Mouse (Mus musculus) kidney, embryonic 16.5 days (tissue): ENCODE results near the gene Etnk1. TPM values are rescaled to one million over a fixed set of nuclear protein-coding genes. Genes with fewer than 3 reads are reported as not detected.

Experiments used
- ATAC-seq: fragments of 200-750 bp; cut with Nextera tagmentation; 2 replicates; pipeline ENCODE4 v1.8.0; 2017; ENCODE audit warnings: moderate TSS enrichment; ENCODE audit not compliant: low FRiP score, low TSS enrichment
- H3K27ac ChIP-seq: fragments of 300-500 bp; sonication (generic); 2 replicates; pipeline ENCODE4 v1.5.1; 2014; ENCODE audit warnings: low read length
- H3K27me3 ChIP-seq: fragments of 300-500 bp; sonication (generic); 2 replicates; pipeline ENCODE4 v1.6.1; 2014; ENCODE audit warnings: low read length, control low read depth, mixed read lengths; ENCODE audit not compliant: insufficient read depth
- H3K36me3 ChIP-seq: fragments of 300-500 bp; sonication (generic); 2 replicates; pipeline ENCODE4 v1.6.1; 2014; ENCODE audit warnings: low read length, control low read depth, mixed read lengths; ENCODE audit not compliant: insufficient read depth
- H3K4me1 ChIP-seq: fragments of 300-500 bp; sonication (generic); 2 replicates; pipeline ENCODE4 v1.6.1; 2014; ENCODE audit warnings: low read length, control low read depth, mixed read lengths; ENCODE audit not compliant: insufficient read depth
- H3K4me2 ChIP-seq: fragments of 300-500 bp; sonication (generic); replicated peaks from 2 replicates; pipeline ENCODE4 v1.6.1; 2014; ENCODE audit warnings: low read depth, low read length
- H3K4me3 ChIP-seq: fragments of 300-500 bp; sonication (generic); 2 replicates; pipeline ENCODE4 v1.5.1; 2014; ENCODE audit warnings: mild to moderate bottlenecking, low read length
- H3K9ac ChIP-seq: fragments of 300-500 bp; sonication (generic); replicated peaks from 2 replicates; pipeline ENCODE4 v1.6.1; 2014; ENCODE audit warnings: low read length
- H3K9me3 ChIP-seq: fragments of 300-500 bp; sonication (generic); 2 replicates; pipeline ENCODE4 v1.6.1; 2016; ENCODE audit warnings: low read length, control low read depth
- WGBS: fragments of 180-500 bp; shearing (Covaris S2); extraction: QIAGEN DNeasy Blood & Tissue Kit; methylation state at CpG from one replicate; pipeline ENCODE4 v1.1.7; 2014; 5-methylcytosine and 5-hydroxymethylcytosine counted together
- polyA plus RNA-seq: library from polyadenylated mRNA; unstranded; fragments of >200 nt; fragmentation: Nextera tagmentation; extraction: Ambion mirVana; gene quantifications from 2 replicates; pipeline ENCODE4 v1.2.1, GENCODE M21; 2015

The Etnk1 gene
- polyA plus RNA-seq, 1 experiment from 2014 or later, result 32.2 TPM

DNA sequence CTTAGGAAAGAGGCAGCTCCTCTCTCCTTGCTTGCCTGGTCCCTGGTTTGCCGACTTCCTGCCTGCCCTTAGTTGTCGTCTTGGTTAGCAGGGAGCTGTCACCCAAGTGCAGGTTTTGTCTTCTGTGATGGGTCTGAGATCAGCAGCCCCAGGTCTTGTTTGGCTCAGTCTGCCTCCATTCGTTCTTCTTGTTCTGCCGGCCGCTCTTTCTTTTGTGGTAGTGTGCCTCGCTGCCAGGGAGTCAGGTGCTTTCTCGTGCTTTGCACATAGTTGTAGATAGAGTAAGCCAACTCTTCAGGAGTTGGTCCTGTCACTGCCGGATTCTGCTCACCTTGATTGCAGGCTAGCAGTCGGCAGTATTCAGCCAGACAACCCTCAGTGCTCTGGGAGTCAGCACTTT is 9.6 kb downstream of the Etnk1 start:
- peaks cover 15% of the 10 kb centered on the region; the same call in 1 of the 2 replicates for H3K4me1 ChIP-seq
- WGBS, result 83% methylated on average over 9 of the region's 9 CpGs

DNA sequence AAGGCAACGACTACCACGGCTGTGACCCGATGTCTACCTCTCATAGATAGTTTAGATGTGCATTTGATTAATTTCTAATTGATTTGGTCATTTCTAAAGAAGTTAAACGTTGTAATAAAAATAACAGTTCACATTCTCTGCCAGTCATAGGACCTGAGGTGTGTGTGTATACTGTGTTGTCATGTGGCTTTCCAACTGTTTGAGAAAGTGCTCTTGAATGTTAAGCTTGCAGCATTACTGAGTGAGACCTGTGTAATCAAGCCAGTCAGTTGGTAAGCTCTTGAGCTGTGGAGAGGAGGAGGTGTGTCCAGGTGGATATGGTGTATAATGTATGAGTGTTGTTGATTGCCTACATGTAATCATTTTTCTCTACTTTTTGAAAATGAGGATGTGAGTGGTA is 12.2 kb downstream of the Etnk1 start:
- H3K4me3 ChIP-seq, result no peak overlapping the region
- H3K27ac ChIP-seq, result no peak overlapping the region
- peaks cover 37% of the 10 kb centered on the region for H3K36me3 ChIP-seq
- H3K4me1 ChIP-seq, result peaks cover 14% of the 10 kb centered on the region; the same call in 1 of the 2 replicates
- H3K9me3 ChIP-seq, result no peaks in the 10 kb centered on the region
- no peak overlapping the region for H3K4me2 ChIP-seq
- no peaks in the 10 kb centered on the region for H3K27me3 ChIP-seq
- no peak for ATAC-seq
- 91% methylated on average over 4 of the region's 4 CpGs for WGBS
- H3K9ac ChIP-seq, result no peak overlapping the region

More for the DNA sequence above, 9.6 kb downstream of the Etnk1 start:
- no peak overlapping the region for H3K4me2 ChIP-seq
- no peak overlapping the region for H3K27ac ChIP-seq
- no peaks in the 10 kb centered on the region for H3K27me3 ChIP-seq
- no peaks in the 10 kb centered on the region for H3K9me3 ChIP-seq
- no peak overlapping the region for H3K4me3 ChIP-seq
- H3K9ac ChIP-seq, result no peak overlapping the region
- ATAC-seq, result no peak
- peaks cover 29% of the 10 kb centered on the region for H3K36me3 ChIP-seq

DNA sequence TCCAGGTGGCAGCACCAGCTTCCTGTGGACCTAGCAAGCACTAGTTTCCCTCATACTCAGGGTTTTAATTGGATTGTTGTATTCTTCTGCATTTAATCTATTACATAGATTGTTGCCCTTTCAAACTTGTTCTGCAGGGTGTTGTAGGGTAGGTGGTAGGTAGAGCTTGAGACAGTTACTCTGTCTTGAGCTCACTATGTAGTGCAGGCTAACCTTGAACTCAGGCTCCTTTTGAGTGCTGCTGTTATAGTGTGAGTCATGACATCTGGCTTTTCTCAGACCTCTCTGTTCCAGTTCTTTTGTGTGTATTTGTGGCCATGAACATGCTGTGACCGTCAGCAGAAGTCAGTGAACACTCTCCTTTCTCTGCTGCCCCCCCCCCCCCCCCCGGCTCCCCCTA is 12.7 kb downstream of the Etnk1 start:
- Histone ChIP-seq H3K4me2 (no peak overlapping the region), H3K4me1 (peaks cover 13% of the 10 kb centered on the region; the same call in 1 of the 2 replicates), H3K27me3 (no peaks in the 10 kb centered on the region), H3K9ac (no peak overlapping the region), H3K36me3 (peaks cover 40% of the 10 kb centered on the region), H3K9me3 (no peaks in the 10 kb centered on the region), H3K4me3 (no peak overlapping the region), H3K27ac (no peak overlapping the region)
- 56% methylated on average over 1 of the region's 2 CpGs for WGBS
- no peak for ATAC-seq

DNA sequence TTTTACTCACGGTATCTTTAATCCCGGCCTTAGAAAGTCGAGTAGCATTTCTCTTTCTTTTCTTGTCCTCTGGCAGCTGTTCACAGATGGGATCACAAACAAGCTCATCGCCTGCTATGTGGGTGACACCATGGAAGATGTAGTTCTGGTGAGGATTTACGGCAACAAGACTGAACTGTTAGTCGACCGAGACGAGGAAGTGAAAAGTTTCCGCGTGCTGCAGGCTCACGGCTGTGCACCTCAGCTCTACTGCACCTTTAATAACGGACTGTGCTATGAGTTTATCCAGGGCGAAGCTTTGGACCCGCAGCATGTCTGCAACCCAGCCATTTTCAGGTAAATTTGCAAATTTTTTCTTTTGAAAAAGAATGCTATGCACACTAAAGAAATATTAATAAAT is 13.5 kb downstream of the Etnk1 start:
- Histone ChIP-seq H3K36me3 (peaks cover 45% of the 10 kb centered on the region), H3K4me3 (no peak overlapping the region), H3K9ac (no peak overlapping the region), H3K27me3 (no peaks in the 10 kb centered on the region), H3K4me1 (0 out of 2 replicates have a peak, but pooled peaks cover 8% of the 10 kb centered on the region), H3K27ac (no peak overlapping the region), H3K9me3 (no peaks in the 10 kb centered on the region), H3K4me2 (no peak overlapping the region)
- no peak for ATAC-seq
- WGBS, result 61% methylated on average over 14 of the region's 14 CpGs

DNA sequence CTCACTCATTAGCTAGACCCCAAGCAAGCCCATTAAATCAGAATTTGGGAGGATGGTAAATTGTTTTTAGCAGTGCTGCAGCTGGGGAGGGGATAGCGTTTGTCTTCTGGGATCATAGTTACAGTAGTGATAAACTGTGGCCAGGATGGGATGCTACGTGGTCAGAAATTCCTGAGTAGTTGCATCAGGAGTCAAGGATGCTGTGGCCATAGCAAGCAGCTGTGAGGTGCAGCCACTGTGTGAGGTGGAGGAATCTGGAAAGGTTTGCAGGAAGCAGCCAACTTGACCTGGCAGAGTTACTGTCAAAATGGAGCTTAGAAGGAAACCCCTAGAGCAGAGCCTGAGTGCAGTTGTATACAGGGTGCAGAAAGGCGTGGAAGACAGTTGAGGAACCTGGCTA is 17.1 kb downstream of the Etnk1 start:
- H3K4me2 ChIP-seq, result no peak overlapping the region
- no peak overlapping the region for H3K4me3 ChIP-seq
- H3K9me3 ChIP-seq, result no peaks in the 10 kb centered on the region
- 0 out of 2 replicates have a peak, but pooled peaks cover 8% of the 10 kb centered on the region for H3K4me1 ChIP-seq
- WGBS, result 81% methylated on average over 3 of the region's 3 CpGs
- no peak overlapping the region for H3K9ac ChIP-seq
- H3K27ac ChIP-seq, result no peak overlapping the region
- ATAC-seq, result no peak
- no peaks in the 10 kb centered on the region for H3K27me3 ChIP-seq
- H3K36me3 ChIP-seq, result peaks cover 40% of the 10 kb centered on the region

DNA sequence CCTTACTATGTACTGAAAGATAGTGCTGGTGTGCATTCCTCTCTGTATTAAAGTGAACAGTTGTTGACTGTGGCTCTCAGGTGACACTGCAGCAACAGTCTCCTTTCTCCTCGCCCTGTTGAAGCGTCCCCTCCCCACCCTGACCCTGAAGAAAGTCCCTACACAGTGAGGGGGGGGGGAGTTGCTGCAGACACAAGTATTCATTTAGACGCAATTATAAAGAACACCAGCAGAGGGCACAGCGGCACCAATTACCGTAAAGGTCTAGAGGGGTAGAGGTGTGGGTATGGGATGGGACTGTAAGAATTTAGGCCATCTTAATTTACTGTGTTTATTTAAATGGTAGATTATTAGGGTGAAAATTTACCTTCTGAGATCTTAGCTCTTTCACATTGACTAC is 17.7 kb downstream of the Etnk1 start:
- Histone ChIP-seq H3K36me3 (peaks cover 40% of the 10 kb centered on the region), H3K4me1 (0 out of 2 replicates have a peak, but pooled peaks cover 5% of the 10 kb centered on the region), H3K4me3 (no peak overlapping the region), H3K9ac (no peak overlapping the region), H3K27ac (no peak overlapping the region), H3K4me2 (no peak overlapping the region), H3K27me3 (no peaks in the 10 kb centered on the region), H3K9me3 (no peaks in the 10 kb centered on the region)
- WGBS, result 73% methylated on average over 5 of the region's 5 CpGs
- no peak for ATAC-seq

DNA sequence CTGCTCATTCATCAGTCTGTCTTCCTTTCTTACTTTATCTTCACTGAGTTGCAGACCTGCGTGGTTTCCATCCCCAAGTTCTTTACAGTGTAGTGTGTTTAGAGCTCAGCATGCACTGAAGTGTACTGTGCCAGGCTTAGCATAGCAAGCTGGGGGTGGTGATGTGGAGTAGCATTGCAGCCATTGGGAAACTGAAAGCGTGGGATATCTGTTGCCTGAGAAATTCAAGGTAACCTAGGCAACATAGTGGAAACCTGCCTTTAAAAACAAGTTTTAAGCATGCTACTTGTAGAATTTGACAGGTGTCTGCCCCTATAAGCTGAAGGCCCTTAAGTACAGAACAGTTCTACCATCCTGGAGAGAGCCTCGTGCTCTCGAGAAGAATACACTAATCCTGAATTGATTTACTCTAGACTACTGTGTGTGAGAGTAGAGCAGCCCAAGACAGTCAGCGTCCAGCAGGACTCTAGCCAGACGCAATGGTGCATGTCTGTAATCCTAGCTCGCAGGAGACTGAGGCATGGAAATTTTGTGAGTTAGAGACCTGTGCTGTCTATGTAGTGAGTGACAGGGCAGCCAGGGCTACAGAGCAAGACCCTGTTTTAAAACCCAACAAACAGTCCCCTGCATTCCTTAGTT is 23.9 kb downstream of the Etnk1 start:
- H3K9ac ChIP-seq, result no peak overlapping the region
- 54% methylated on average over 7 of the region's 7 CpGs for WGBS
- ATAC-seq, result peak; percentile 88
- no peaks in the 10 kb centered on the region for H3K27me3 ChIP-seq
- no peak overlapping the region for H3K4me3 ChIP-seq
- no peak overlapping the region for H3K4me2 ChIP-seq
- H3K4me1 ChIP-seq, result peaks cover 12% of the 10 kb centered on the region
- peaks cover 15% of the 10 kb centered on the region for H3K36me3 ChIP-seq
- H3K9me3 ChIP-seq, result no peaks in the 10 kb centered on the region
- H3K27ac ChIP-seq, result peak overlapping the region; percentile 61

DNA sequence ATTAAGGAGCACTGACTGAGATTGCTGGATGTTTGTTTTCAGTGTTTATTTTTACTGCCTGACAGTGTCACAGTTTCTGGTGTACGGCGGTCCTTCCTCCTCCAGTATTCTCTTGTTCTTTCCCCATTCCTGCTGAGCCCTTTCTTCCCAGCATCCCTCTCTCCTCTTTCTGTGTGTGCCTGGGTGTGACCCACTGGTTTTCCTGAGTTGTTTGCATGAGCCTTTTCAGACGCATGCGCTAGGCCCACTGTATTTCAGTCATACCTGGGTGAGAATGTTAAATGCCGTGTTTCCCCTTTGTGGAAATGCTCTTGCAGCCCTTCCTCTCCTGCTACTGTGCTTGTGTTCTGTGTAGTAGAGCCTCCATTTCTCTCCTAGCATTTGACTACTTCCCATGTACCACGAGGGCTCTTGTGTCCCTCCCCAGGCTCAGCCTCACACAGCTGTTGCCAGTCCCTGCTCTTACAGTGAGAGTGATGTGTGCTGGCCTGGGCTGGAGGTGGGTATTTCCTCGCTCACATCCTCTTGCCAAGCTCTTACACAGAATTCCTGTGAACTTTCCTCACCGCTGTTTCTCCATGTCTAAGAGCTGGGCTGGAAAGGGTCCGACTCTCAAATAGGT is 24.6 kb downstream of the Etnk1 start:
- 73% methylated on average over 9 of the region's 9 CpGs for WGBS
- ATAC-seq, result peak; percentile 21; the same call in 1 of the 2 replicates

DNA sequence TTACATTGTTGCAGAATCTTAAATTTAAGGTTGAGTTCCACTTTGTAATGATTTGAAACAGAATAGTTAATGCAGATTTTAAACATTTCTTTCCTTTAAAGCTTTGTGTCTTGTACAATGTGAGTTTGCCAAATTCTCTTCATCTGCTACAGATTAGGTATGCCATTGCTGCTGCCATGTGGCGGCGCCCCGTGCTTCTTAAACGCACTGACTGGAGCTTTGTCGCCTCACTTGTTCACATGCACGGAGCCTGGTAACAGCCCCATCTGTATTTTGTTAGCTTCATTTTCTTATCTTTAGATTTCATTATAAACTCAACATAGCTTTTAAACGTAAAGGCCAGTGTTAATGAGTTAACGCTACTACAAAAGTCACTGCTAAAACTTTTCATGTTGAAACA is 25.7 kb downstream of the Etnk1 start:
- ATAC-seq, result no peak
- peaks cover 32% of the 10 kb centered on the region for H3K36me3 ChIP-seq

More for the DNA sequence above, 24.6 kb downstream of the Etnk1 start:
- Histone ChIP-seq H3K9ac (no peak overlapping the region), H3K27me3 (no peaks in the 10 kb centered on the region), H3K9me3 (no peaks in the 10 kb centered on the region), H3K4me3 (no peak overlapping the region), H3K36me3 (peaks cover 21% of the 10 kb centered on the region), H3K4me2 (no peak overlapping the region), H3K4me1 (peaks cover 12% of the 10 kb centered on the region), H3K27ac (peak overlapping the region; percentile 61; the same call in 1 of the 2 replicates)

DNA sequence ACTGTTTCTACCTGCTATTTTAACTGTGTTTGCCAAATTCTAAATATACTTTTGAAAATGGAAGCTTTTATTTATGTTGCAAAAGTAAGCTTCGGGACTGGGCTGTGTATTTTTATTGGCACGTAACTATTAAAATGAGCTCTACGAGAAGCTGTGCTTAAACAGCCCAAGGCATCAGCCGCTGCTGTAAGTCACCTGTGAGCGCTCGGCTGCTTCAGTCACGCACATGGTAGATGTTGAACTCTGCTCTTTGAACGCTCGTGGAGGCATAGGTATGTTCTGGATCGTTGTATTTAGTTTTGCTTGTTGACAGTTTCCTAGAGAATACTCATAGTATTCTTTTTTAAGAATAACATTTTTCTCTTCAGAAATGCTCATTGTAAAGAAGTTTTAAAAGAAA is 26.1 kb downstream of the Etnk1 start:
- no peak overlapping the region for H3K27ac ChIP-seq
- WGBS, result 56% methylated on average over 10 of the region's 10 CpGs
- peaks cover 12% of the 10 kb centered on the region for H3K4me1 ChIP-seq
- no peak overlapping the region for H3K4me3 ChIP-seq
- H3K36me3 ChIP-seq, result peaks cover 35% of the 10 kb centered on the region
- H3K9ac ChIP-seq, result no peak overlapping the region
- no peak for ATAC-seq
- no peaks in the 10 kb centered on the region for H3K27me3 ChIP-seq
- H3K9me3 ChIP-seq, result no peaks in the 10 kb centered on the region
- no peak overlapping the region for H3K4me2 ChIP-seq

More for the DNA sequence above, 25.7 kb downstream of the Etnk1 start:
- Histone ChIP-seq H3K27ac (no peak overlapping the region), H3K4me2 (no peak overlapping the region), H3K9me3 (no peaks in the 10 kb centered on the region), H3K9ac (no peak overlapping the region), H3K4me3 (no peak overlapping the region), H3K27me3 (no peaks in the 10 kb centered on the region), H3K4me1 (peaks cover 12% of the 10 kb centered on the region)
- WGBS, result 68% methylated on average over 8 of the region's 8 CpGs
